Mouse (Mus musculus) E14TG2a.4 (cell line): Measurements from ENCODE around the gene A930018P22Rik.

Experiments used
- H3K27me3 ChIP-seq: 2 replicates; pipeline ENCODE4 v1.6.1; 2014; ENCODE audit warnings: low read length, control low read depth; ENCODE audit not compliant: insufficient read depth
- H3K36me3 ChIP-seq: 2 replicates; pipeline ENCODE4 v1.6.1; 2014; ENCODE audit warnings: low read length, control low read depth; ENCODE audit not compliant: insufficient read depth
- H3K4me1 ChIP-seq: replicated peaks from 2 replicates; pipeline ENCODE4 v1.6.1; 2014; ENCODE audit warnings: low read depth, low read length, control low read depth
- H3K4me3 ChIP-seq: replicated peaks from 2 replicates; pipeline ENCODE4 v1.5.1; 2014; ENCODE audit warnings: mild to moderate bottlenecking, low read length
- H3K9me3 ChIP-seq: 2 replicates; pipeline ENCODE4 v1.6.1; 2014; ENCODE audit warnings: low read length, control low read depth
- CTCF ChIP-seq: conservative IDR thresholded peaks from 2 replicates; pipeline ENCODE4 v1.5.1; 2014; ENCODE audit warnings: low read length
- NANOG ChIP-seq: IDR thresholded peaks from 2 replicates; pipeline ENCODE4 v1.6.1; 2014; ENCODE audit warnings: borderline replicate concordance, low read length, mixed read lengths
- POU5F1 ChIP-seq: IDR thresholded peaks from 2 replicates; pipeline ENCODE4 v1.6.1; 2014; ENCODE audit warnings: low read length, borderline replicate concordance

A930018P22Rik gene

GRCm38 (mm10) chr2:104165631-104166030, 43.1 kb downstream of the A930018P22Rik start:
- H3K27me3 ChIP-seq = no peaks in the 10 kb centered on the region; the same call in 1 of the 2 replicates
- no peaks in the 10 kb centered on the region for H3K4me1 ChIP-seq
- H3K36me3 ChIP-seq = no peaks in the 10 kb centered on the region
- TF ChIP-seq NANOG (no peak), CTCF (no peak), POU5F1 (no peak)
- no peaks in the 10 kb centered on the region for H3K9me3 ChIP-seq
- H3K4me3 ChIP-seq = no peak overlapping the region

DNA sequence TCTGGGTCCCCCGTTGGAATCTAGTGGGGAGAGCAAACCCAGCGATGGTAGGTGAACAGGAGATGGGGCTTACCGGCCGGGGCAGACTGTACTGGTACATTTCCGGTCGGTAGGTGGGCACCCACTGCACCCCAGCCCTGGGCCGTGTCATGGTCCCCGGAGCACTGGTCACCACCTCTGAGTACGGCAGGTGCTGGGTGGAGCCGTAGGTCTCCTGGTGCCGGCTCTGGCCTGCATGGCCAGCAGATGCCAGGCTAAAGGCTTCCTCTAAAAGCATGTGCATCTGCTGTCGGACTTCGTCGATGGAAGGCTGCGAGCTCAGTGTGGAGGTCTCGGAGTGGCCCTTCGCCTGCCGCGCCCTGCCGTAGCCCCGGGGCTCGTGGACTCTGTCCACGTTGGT, 45.2 kb downstream of the A930018P22Rik start:
- H3K36me3 ChIP-seq = no peaks in the 10 kb centered on the region
- TF ChIP-seq NANOG = no peak
- no peak for TF ChIP-seq POU5F1
- no peak for TF ChIP-seq CTCF
- no peaks in the 10 kb centered on the region for H3K9me3 ChIP-seq
- H3K4me3 ChIP-seq = no peak overlapping the region
- H3K4me1 ChIP-seq = no peaks in the 10 kb centered on the region
- no peaks in the 10 kb centered on the region; the same call in 1 of the 2 replicates for H3K27me3 ChIP-seq

- no peaks in the 10 kb centered on the region; the same call in 1 of the 2 replicates for H3K27me3 ChIP-seq
- TF ChIP-seq NANOG (no peak), CTCF (no peak), POU5F1 (no peak)
- no peaks in the 10 kb centered on the region for H3K9me3 ChIP-seq
- H3K4me3 ChIP-seq = no peak overlapping the region
- H3K36me3 ChIP-seq = no peaks in the 10 kb centered on the region
- H3K4me1 ChIP-seq = no peaks in the 10 kb centered on the region
These were observed 45.8 kb downstream of the A930018P22Rik start for GRCm38 (mm10) chr2:104168186-104168896.

GRCm38 (mm10) chr2:104172695-104173348, 50.3 kb downstream of the A930018P22Rik start:
- Histone ChIP-seq H3K27me3 (peaks cover 6% of the 10 kb centered on the region), H3K9me3 (no peaks in the 10 kb centered on the region), H3K4me1 (peaks cover 9% of the 10 kb centered on the region), H3K4me3 (no peak overlapping the region), H3K36me3 (no peaks in the 10 kb centered on the region)
- no peak for TF ChIP-seq CTCF
- no peak for TF ChIP-seq POU5F1
- no peak for TF ChIP-seq NANOG

DNA sequence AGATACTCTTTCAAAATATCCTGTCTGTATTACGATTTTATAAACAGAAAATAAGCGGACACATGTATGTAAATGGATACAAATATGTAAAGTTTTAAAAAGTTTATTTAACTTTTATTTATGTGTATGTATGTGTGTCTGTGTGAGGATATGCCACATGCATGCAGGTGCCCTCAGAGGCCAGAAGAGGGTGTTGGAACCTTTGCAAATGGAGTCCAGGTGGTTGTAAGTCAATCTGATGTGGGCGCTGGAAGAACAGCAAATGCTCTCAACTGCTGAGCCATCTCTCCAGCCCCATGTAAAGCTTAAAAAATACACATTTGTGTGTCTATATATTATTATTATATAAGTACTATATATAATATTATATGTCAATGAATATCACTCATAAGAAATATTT, 50.9 kb downstream of the A930018P22Rik start:
- Histone ChIP-seq H3K4me3 (no peak overlapping the region), H3K4me1 (peaks cover 9% of the 10 kb centered on the region), H3K36me3 (no peaks in the 10 kb centered on the region), H3K9me3 (no peaks in the 10 kb centered on the region), H3K27me3 (peaks cover 11% of the 10 kb centered on the region)
- TF ChIP-seq NANOG (no peak), POU5F1 (no peak), CTCF (no peak; the same call in 1 of the 2 replicates)
